Mouse (Mus musculus) midbrain, embryonic 14.5 days (tissue): ENCODE measurements around the gene Sall2. TPM values are rescaled to one million over a fixed set of nuclear protein-coding genes. Genes with fewer than 3 reads are reported as not detected.
"Not testable (repeated sequence)": the region's sequence is repeated elsewhere in the genome, so short reads cannot be mapped to it uniquely, and the experiment has no call there.

ENCODE experiments used
- ATAC-seq: fragments of 200-750 bp; cut with Nextera tagmentation; 2 replicates; pipeline ENCODE4 v1.8.0; 2017; ENCODE audit warnings: moderate number of reproducible peaks, moderate library complexity; ENCODE audit not compliant: low FRiP score, low TSS enrichment
- DNase-seq: peaks from one replicate; pipeline ENCODE4 v3.0.0-alpha.2; 2015
- H3K27ac ChIP-seq: fragments of 300-500 bp; sonication (generic); replicated peaks from 2 replicates; pipeline ENCODE4 v1.5.1; 2014; ENCODE audit warnings: mild to moderate bottlenecking, low read depth, low read length, moderate library complexity
- H3K27me3 ChIP-seq: fragments of 300-500 bp; sonication (generic); 2 replicates; pipeline ENCODE4 v1.6.1; 2014; ENCODE audit warnings: low read length, control low read depth, mixed read lengths; ENCODE audit not compliant: control insufficient read depth, insufficient read depth
- H3K36me3 ChIP-seq: fragments of 300-500 bp; sonication (generic); 2 replicates; pipeline ENCODE4 v1.6.1; 2014; ENCODE audit warnings: low read length, control low read depth; ENCODE audit not compliant: control insufficient read depth, insufficient read depth
- H3K4me1 ChIP-seq: fragments of 300-500 bp; sonication (generic); 2 replicates; pipeline ENCODE4 v1.6.1; 2014; ENCODE audit warnings: mild to moderate bottlenecking, antibody characterized with exemption, low read length, control low read depth; ENCODE audit not compliant: control insufficient read depth, insufficient read depth
- H3K4me2 ChIP-seq: fragments of 300-500 bp; sonication (generic); 2 replicates; pipeline ENCODE4 v1.6.1; 2014; ENCODE audit warnings: mild to moderate bottlenecking, low read length, moderate library complexity
- H3K4me3 ChIP-seq: fragments of 300-500 bp; sonication (generic); replicated peaks from 2 replicates; pipeline ENCODE4 v1.5.1; 2014; ENCODE audit warnings: low read depth, low read length
- H3K9ac ChIP-seq: fragments of 300-500 bp; sonication (generic); replicated peaks from 2 replicates; pipeline ENCODE4 v1.6.1; 2014; ENCODE audit warnings: mild to moderate bottlenecking, low read length, moderate library complexity
- H3K9me3 ChIP-seq: fragments of 300-500 bp; sonication (generic); 2 replicates; pipeline ENCODE4 v1.6.1; 2016; ENCODE audit warnings: low read length, control low read depth, mixed read lengths; ENCODE audit not compliant: control insufficient read depth
- WGBS: fragments of 180-500 bp; shearing (Covaris S2); extraction: QIAGEN DNeasy Blood & Tissue Kit; methylation state at CpG from one replicate; pipeline ENCODE4 v1.1.7; 2014; 5-methylcytosine and 5-hydroxymethylcytosine counted together
- polyA plus RNA-seq: library from polyadenylated mRNA; unstranded; fragments of >200 nt; fragmentation: Nextera tagmentation; extraction: Ambion mirVana; gene quantifications from 2 replicates; pipeline ENCODE4 v1.2.1, GENCODE M21; 2014

Gene Sall2
- polyA plus RNA-seq, 1 experiment from 2014 or later, result 55.6 TPM

- not testable (repeated sequence) for H3K9ac ChIP-seq, ATAC-seq, DNase-seq, H3K27ac ChIP-seq, H3K4me2 ChIP-seq, H3K27me3 ChIP-seq, H3K4me3 ChIP-seq, H3K9me3 ChIP-seq
- H3K4me1 ChIP-seq, result peaks cover 44% of the 10 kb centered on the region
- peaks cover 54% of the 10 kb centered on the region for H3K36me3 ChIP-seq
- WGBS, result 95% methylated on average over 5 of the region's 6 CpGs
Measured at GRCm38 (mm10) chr14:52310343-52310742, 18.2 kb downstream of the Sall2 start.

DNA sequence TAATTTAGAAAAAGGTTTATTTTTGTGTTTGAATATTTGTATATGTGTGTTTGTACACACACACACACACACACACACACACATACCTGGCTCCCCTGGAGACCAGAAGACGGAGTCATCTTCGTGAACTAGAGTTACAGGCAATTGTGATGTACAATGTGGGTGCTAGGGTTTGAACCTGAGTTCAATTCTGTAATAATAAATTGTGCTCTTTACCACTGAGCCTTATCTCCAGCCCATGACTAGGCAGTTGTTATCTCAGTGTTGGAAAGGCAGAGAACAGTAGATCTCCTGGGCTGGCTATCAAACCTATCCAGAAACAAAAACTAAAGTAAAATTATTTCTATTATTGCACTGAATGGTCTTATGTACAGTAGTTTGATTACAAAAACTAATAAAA is 22.5 kb downstream of the Sall2 start:
- Histone ChIP-seq H3K27ac (no peak overlapping the region), H3K27me3 (no peaks in the 10 kb centered on the region), H3K9ac (no peak overlapping the region), H3K36me3 (peaks cover 16% of the 10 kb centered on the region), H3K4me3 (no peak overlapping the region), H3K4me1 (peaks cover 11% of the 10 kb centered on the region), H3K9me3 (no peaks in the 10 kb centered on the region), H3K4me2 (no peak overlapping the region)
- DNase-seq, result no peak
- ATAC-seq, result no peak
- 89% methylated on average over 2 of the region's 2 CpGs for WGBS

DNA sequence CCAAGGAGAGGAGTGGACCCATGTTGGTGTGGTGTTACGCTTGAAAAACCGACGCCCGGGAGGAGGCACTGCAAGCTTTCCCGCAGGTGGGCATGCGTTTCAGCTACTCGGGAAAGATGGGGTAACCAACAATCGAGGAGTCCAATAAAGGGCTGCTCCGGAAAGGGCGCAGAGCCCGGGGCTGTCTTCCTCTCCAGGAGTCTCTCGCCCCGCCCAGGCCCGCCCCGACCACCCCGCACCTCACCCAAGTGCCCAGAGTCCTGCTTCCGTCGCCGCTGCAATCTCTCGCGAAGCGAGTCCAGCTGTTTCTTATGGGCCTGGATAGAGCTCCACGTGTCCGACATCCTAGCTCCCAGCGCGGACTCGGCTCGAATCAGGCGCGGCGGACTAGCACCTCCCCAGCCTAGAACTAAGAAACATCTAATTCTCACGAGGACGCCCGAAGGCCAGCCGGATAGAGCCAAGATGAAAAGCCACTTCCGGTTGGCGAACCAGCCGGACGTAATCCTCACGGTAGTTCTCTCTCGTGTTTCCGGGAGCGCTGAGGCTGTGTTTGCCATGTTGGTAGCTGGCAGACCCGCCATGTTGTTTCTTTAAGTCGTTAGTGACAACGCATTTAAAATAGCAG is 23.8 kb downstream of the Sall2 start, which contains the start of gene Mettl3:
Gene Mettl3, minus strand, starts transcription at position 485 of the 628 bp plus-strand sequence.
- Histone ChIP-seq H3K4me2 (peak within 1 kb of the TSS; percentile 65), H3K36me3 (peaks cover 13% of the 10 kb centered on the region), H3K27ac (peak within 1 kb of the TSS; percentile 91), H3K27me3 (no peaks in the 10 kb centered on the region), H3K9ac (peak within 1 kb of the TSS; percentile 76), H3K4me1 (peaks cover 5% of the 10 kb centered on the region; the same call in 1 of the 2 replicates), H3K9me3 (no peaks in the 10 kb centered on the region), H3K4me3 (peak within 1 kb of the TSS; percentile 73)
- peak; percentile 97 for DNase-seq
- under 1% methylated on average over 46 of the region's 46 CpGs for WGBS
- peak; percentile 94 for ATAC-seq

DNA sequence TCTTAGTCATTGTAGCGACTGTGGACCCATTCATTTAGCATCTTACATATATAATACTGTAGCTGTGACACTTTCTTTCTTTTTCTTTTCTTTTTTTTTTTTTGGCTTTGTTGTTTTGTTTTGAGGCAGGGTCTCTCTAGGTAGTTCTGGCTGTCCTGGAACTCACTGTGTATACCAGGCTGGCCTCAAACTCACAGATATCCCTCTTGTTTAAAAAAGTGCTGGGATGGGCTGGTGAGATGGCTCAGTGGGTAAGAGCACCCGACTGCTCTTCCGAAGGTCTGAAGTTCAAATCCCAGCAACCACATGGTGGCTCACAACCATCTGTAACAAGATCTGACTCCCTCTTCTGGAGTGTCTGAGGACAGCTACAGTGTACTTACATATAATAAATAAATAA is 25.0 kb downstream of the Sall2 start:
- not testable (repeated sequence) for H3K27ac ChIP-seq, H3K4me1 ChIP-seq, H3K27me3 ChIP-seq, H3K9me3 ChIP-seq, DNase-seq, H3K4me3 ChIP-seq, H3K9ac ChIP-seq, ATAC-seq
- H3K4me2 ChIP-seq, result peak overlapping the region; percentile 65
- H3K36me3 ChIP-seq, result peaks cover 21% of the 10 kb centered on the region
- 91% methylated on average over 3 of the region's 3 CpGs for WGBS

DNA sequence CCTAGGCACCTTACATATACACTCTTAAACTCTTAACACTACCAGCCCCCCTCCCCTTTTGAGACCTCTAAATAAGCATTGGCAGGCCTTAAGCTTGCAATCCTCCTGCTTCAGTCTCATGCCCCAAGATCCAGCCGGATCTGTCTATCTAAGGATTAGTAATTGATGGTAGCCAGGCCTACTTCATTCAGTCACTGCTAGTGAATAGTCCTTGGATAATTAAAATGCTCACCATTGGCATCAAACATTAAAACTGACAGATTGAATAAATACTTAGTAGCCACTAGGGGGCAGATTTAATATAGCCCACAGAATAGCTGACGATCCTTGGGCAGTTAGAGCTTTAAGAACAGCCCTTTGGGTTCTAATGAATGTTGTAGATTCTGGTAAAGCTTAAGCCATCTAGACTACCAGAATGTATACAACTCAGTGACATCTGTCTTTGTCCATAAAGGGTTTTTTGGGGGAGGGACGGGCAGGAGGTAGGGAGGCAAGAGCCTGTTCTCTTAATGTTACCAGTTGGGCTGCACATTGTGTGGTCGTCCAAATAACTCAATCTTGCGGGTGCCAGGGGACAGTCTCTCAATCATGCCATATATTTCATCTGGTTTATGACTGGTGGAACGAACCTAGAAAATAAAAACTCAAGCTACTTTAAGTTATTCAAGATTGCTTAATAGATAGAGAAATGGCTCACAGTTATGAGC is 32.9 kb downstream of the Sall2 start:
- no peaks in the 10 kb centered on the region for H3K4me1 ChIP-seq
- DNase-seq, result peak; percentile 83
- H3K27me3 ChIP-seq, result no peaks in the 10 kb centered on the region
- WGBS, result 64% methylated on average over 6 of the region's 6 CpGs
- H3K9ac ChIP-seq, result no peak overlapping the region
- no peaks in the 10 kb centered on the region for H3K9me3 ChIP-seq
- H3K4me3 ChIP-seq, result no peak overlapping the region
- no peak overlapping the region for H3K4me2 ChIP-seq
- peak; percentile 31; the same call in 1 of the 2 replicates for ATAC-seq
- peaks cover 88% of the 10 kb centered on the region for H3K36me3 ChIP-seq
- H3K27ac ChIP-seq, result no peak overlapping the region

GRCm38 (mm10) chr14:52284191-52284590 is 44.4 kb downstream of the Sall2 start:
- Histone ChIP-seq H3K36me3 (peaks cover 38% of the 10 kb centered on the region), H3K27me3 (no peaks in the 10 kb centered on the region), H3K9me3 (no peaks in the 10 kb centered on the region), H3K9ac (no peak overlapping the region), H3K27ac (no peak overlapping the region), H3K4me3 (no peak overlapping the region), H3K4me2 (no peak overlapping the region), H3K4me1 (peaks cover 9% of the 10 kb centered on the region)
- 95% methylated on average over 3 of the region's 3 CpGs for WGBS
- ATAC-seq, result no peak
- no peak for DNase-seq

DNA sequence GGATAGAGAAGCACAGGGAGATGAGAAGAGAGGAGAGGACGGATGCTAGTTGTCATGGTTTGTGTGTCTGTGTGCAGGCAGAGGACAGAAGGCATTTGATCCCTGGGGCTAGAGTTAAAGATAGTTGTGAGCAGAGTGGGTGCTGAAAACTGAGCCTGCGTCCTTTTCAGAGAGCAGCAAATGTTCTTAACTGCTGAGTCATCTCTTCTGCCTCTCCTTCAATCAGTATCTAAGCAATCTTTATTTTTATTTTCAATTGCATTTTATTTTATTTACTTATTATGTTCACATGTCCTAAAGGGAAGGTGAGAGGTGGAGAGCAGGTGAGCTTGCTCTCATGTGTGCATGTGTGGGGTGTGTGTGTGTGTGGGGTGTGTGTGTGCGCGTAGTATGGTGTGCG is 44.9 kb downstream of the Sall2 start:
- Histone ChIP-seq H3K9ac (no peak overlapping the region), H3K4me2 (no peak overlapping the region), H3K36me3 (peaks cover 38% of the 10 kb centered on the region), H3K27ac (no peak overlapping the region), H3K27me3 (no peaks in the 10 kb centered on the region), H3K4me1 (peaks cover 9% of the 10 kb centered on the region), H3K4me3 (no peak overlapping the region), H3K9me3 (no peaks in the 10 kb centered on the region)
- DNase-seq, result no peak
- ATAC-seq, result no peak
- 97% methylated on average over 5 of the region's 5 CpGs for WGBS

DNA sequence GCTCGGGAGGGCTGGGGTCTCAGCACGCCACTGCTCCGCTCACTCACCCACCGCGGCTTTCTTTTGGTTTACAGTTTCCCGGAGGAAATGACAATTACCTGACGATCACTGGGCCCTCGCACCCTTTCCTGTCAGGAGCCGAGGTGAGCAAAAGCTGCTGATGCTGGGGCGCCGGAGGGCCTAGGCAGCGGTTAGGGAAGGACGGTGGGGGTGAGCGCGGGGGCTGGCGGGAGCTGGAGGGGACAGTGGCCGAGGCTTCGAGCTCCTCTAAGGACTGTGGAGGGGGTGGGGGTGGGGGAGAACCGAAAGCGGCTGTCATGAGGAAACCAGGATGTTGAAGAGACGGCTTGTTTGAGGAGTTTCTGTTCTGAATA is 48.8 kb downstream of the Sall2 start:
- Histone ChIP-seq H3K9me3 (no peaks in the 10 kb centered on the region), H3K27ac (peak overlapping the region; percentile 87), H3K4me2 (peak overlapping the region; percentile 77), H3K9ac (peak overlapping the region; percentile 89), H3K4me1 (peaks cover 9% of the 10 kb centered on the region), H3K4me3 (peak overlapping the region; percentile 87), H3K27me3 (no peaks in the 10 kb centered on the region), H3K36me3 (peaks cover 16% of the 10 kb centered on the region)
- under 1% methylated on average over 21 of the region's 21 CpGs for WGBS
- ATAC-seq (no peak; the same call in 1 of the 2 replicates), DNase-seq (no peak)
